Mouse (Mus musculus) brain, embryonic 14.5 days (tissue): ENCODE data around the gene Spp1.

Experiments
- CTCF ChIP-seq: fragments of 200-500 bp; IDR thresholded peaks from 2 replicates; pipeline ENCODE4 v1.5.1; 2012; ENCODE audit warnings: inconsistent platforms, mild to moderate bottlenecking, moderate library complexity, borderline replicate concordance; ENCODE audit not compliant: insufficient read depth, insufficient read length; ENCODE audit errors: extremely low read depth
- POLR2A ChIP-seq: fragments of 200-500 bp; IDR thresholded peaks from 2 replicates; pipeline ENCODE4 v1.6.1; 2012; ENCODE audit warnings: mild to moderate bottlenecking, inconsistent platforms, borderline replicate concordance; ENCODE audit not compliant: poor library complexity, insufficient read depth, insufficient read length, severe bottlenecking; ENCODE audit errors: extremely low read depth

- TF ChIP-seq POLR2A (no peak), CTCF (no peak)
Measured at GRCm38 (mm10) chr5:104453075-104453474, 18.2 kb downstream of the Spp1 start.
